Mouse (Mus musculus) ovary, postnatal 10 days (tissue): ENCODE measurements around the gene Ngef.

ENCODE experiments used
- DNase-seq: peaks from one replicate; pipeline ENCODE4 v3.0.0; 2022; ENCODE audit warnings: low spot score

Gene Ngef

DNA sequence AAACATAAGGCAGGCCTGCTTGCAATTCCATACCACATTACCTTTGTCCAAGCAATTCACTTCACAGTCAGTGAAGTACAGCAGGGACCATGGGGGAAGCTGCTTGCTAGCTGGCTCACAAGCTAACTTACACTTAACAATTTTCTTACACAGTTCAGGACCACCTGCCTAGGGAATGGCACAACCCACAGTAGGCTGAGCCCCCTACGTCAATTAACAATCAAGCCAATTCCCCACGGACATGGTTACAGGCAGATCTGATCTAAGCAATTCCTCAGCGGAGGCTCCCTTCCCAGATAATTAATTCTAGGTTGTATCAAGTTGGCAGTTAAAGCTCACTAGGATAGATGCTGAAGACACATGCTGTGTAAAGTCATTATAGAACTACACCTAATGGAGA, 10.7 kb downstream of the Ngef start:
- no peak for DNase-seq

DNA sequence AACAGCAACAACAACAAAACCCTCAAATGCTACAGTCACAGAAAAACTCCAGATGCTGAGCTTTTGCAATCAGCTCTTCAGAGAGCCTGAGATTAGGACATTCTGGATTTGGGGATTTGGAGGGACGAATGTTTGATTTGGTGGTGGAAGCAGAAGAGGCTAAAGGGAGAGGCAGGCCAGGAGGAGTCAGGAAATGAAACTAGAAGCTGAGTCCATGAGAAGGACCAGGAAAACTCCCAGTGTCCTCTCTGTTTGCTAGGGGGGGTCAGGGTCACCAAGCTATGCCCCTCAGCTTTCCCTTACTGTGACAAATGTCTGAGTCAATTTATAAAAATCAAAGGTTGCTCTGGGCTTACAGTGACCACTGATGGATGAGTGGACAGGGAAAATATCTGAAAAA, 20.1 kb downstream of the Ngef start:
- no peak for DNase-seq

DNA sequence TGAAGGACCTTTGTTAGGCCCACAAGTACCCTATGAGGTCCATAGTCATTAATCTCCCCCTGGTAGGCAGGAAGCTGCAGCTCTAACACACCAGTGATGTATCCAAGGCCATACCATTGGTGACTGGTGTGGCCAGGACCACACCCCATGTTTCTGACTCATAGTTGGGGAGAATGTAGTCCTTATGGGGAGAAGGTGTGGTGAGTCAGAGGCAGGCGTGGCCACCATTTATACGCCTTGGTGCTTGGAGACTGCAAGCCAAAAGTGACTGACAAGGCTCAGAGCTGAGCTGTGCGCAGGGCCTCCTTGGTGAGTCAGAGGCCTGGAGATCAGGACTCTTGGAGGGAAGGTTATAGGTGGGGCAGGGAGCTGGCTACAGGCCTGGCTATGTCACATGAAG, 22.7 kb downstream of the Ngef start:
- DNase-seq, result no peak

DNA sequence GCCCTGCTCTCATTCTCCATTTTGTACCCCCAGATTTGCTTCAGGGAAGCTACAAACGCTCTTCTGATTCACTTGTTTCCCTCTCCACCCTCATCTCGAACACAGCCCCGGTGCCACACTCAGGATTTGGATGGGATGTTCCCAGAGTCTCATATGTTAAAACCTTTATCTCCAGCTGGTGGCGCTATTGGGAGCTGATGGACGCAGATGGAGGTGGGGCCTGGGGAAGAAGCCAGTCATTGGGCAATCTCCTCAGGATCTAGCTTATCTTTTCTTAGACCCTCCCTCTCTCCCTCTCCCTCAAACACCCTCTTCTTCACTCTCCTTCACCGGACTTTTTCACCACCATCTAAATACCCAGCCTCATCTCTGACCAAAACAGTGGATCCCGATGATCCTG, 32.1 kb downstream of the Ngef start:
- no peak for DNase-seq

DNA sequence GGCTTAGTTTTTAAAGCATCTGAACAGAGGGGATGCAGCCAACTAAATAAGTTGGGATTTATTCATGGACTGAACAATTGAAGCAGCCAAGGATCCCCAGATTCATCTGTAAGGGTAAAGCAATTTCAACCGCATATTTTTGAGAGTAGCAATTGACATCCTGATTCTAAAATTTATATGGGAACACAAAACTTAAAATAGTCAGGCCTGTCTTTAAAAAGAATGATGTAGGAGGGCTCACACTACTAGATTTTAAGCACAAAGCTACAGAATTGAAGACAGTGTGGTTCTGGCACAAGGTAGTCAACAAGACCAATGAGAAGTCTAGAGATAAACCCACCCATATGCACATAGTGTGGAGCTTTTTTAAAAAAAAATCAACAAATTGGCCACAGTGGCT, 36.7 kb downstream of the Ngef start:
- no peak for DNase-seq

DNA sequence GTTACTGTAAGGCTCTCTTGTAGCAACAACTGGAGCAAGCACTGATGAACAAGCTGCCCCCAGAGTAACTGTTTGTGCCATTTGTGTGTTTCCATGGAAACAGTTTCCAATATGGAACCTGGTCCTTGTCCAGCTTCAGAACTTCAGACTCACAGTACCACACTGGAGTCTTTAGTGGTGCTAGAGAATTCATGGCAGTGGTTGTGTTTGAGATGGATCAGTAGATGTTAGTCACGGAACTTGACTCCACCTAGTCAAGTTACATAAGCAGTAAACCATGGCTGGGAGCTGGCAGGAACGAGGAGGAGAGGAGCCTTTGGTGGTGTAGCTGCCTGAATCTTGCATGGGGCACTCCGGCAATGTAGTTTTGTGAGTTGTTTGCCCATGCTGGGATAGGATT, 39.6 kb downstream of the Ngef start:
- no peak for DNase-seq

DNA sequence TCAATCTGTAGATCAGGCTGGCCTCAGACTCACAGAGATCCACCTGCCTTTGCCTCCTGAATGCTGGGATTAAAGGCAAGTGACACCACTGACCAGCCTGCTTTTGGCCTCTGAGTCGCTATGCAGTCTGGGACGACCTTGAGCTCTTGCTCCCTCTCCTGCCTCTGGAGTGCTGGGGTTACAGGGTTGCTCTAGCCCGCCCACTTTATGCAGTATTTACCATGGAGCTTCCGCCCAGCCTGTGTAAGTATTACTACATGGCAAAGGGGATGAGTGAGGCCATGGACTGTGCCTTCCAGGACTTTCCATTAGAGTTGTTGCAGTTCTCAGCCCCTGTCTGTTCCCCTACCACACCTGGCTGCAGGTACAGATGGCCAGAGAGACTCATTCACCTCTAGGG, 41.3 kb downstream of the Ngef start:
- no peak for DNase-seq

DNA sequence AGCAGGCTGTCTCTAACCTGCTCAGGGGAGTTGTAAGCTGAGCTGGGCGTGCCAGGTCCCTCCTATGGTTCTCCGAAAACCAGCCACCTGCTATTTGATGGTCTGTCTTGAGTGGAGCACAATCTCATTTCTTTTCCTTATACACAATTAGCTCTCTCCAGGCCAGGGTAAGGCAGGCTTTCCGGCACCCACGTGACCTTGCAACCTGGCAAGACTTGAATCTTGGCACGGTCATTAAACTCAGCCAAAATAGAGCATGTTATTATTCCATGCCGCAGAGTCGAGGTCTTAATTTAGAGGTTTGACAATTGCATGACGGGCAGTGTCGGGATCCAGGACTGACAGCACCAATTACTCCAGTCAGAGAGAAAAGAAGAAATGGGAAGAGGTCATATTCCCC, 46.5 kb downstream of the Ngef start:
- no peak for DNase-seq

DNA sequence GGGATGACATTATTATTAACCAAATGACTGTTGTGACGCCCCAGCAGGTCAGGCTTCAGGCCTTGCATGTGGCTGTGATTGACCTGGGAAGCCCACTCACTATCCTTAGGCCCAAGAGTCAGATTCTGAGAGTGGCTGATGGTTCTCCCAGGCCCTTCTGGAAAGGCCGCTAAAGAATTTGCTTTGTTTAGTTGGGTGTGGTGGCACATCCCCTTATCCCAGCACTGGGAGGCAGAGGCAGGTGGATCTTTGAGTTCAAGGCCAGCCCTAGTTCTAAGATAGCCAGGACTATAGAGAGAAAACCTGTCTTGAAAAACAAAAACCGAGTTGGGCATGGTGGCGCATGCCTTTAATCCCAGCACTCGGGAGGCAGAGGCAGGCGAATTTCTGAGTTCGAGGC, 48.6 kb downstream of the Ngef start:
- DNase-seq, result no peak

DNA sequence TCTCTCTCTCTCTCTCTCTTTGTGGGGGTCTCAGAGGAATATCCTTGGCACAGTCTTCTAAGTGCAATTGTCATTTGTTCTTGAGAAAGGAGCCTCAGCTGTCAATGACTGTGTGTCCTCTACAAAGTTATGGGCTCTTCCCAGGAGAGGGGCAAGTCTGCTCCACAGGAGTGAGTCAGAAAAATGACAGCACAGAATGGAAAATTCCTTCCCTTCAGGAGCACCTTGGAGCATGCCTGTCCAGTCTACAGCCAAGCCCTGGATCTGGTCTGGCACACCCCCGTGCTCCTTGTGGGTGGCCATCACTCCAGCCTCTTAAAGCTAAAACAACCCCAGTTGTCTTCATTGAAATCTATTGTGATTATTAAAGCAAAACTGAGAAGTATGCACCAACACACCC, 52.1 kb downstream of the Ngef start:
- no peak for DNase-seq

DNA sequence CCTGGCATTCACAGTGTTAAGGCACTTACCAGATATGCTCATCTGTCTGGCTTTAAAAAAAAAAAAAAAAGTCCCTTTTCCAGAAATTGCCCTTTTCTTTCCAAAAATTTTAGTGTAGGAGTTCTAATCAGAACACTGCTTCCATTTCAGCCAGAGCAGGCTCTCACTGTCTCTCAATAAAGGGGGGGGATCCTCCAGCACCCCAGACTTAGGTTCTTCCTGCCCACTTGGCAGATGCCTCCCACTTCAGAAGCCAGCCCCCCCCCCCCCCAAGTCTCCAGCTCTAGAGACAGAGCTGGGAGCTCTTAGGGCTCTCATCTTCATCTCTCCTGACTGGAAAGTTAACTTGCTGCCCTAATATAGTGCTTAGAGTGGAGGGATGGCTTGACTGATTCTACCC, 53.2 kb downstream of the Ngef start:
- no peak for DNase-seq

DNA sequence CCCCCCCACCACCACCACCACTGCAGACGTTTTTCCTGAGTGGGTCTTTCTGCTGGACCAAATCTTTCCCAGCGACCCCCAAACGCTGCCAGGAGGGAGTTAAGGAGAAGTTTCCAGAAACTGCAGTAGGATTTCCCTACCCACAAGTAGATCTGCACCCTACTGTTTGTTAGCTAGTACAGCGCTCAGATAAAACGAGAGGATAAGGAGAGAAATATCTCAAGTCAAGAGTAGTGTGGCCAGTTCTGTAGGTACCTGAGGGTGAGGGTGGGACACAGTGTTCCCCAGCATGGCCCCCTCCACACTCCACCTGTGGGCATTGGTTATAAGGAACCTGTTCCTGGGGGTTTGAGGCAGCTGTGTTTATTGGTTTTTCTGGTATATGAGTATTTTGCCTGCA, 62.8 kb downstream of the Ngef start:
- no peak for DNase-seq

DNA sequence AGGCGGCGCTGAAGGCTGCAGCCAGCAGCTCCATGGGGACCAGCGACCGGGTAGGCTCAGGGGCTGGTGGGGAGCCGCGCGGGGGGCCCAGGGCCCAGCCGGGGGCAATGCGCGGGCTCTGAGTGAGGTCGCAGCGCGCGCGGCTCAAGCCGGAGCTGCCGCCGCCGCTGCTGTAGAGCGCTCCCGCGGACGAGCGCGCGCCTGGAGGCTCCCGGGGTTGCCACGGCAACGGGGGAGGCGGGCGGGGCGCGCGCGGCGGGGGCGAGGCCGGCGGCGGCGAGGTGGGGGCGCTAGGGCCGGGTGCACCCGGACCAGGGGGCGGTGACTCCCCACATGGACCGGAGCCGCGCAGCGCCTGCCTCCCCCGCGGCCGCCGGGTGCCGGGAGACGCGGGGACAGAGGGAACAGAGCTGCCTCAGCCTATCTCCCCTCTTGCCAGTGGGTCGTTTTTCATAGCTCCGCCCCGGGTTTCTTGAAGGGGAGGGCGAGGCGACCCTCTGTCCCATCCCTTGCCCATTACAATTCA, 63.4 kb downstream of the Ngef start:
- DNase-seq, result peak; percentile 15

DNA sequence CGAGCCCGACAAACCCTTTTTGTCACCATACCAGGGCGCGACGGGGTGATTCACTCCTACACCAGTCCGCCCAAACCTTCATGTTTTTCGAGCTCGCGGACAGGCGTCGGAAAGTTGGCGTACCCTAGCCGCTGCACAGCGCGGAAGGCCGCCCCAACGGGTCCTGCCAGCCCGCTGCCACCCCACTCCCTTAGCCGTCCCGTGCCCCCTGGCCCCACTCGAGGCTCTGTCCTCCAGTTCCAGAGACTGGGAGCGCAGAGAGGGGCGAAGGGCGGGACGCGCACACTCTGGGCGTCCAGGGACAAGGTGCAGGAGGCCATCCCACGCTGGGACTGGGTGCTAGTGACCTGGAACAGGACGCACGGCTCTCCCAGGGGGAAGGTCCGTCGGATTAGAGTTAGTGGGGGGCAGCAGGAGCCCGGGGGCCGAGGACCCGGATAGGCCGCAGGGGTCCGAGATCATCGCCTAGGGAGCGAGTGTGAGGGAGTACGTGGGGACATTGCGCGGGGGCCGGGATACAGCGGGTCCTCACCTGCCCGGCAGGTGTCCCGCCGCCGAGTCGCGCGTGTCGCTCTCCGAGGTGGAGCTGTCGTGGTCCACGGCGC, 64.0 kb downstream of the Ngef start, which contains the start of gene Neu2:
Neu2 (plus strand) TSS at position 329 of the 605 bp plus-strand sequence.
- DNase-seq, result no peak

DNA sequence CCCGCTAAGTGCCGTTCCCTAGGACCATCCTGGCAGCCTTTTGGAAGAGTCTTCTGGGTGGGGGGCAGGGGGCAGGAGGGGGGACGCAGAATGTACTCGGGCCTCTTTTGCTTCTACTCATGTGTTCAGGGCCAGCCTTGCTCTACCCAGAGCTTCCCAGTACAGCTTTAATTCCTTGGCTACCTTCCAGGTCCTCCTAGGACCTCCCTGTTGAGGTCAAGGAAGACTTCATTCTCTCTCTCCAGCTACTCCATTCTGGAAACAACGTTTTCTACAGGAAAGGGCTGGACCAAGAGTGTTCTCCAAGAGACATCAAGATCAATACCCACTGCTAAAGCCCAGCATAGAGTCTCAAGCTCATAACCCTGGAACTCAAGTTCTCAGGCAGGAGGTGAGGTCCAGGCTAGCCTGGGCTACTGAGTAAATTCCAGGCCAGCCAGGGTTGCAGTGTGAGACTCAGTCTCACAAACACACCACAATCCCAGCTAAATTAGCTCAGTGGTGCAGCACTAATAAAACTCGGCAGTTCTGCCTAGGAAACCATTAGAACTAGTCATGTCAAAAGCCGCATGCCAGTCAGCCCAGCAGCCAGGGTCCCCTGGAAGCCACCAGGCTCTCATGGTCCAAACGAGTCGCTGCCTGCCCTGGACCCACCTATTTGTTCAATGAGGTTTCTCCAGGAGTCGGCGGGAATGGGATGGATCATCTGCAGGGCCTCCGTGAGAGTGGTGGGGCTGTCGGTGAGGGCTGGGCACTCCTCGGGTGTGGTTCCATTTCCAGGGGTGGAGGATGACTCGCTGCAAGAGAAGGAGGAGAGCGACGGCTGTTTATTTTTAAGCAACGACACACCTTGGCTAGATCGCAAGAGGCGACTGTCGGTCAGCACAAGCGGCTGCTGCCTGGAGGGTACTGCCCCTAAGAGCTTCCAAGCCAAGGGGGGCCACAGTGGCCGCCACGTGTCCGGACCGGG, 64.8 kb downstream of the Ngef start:
- no peak for DNase-seq

DNA sequence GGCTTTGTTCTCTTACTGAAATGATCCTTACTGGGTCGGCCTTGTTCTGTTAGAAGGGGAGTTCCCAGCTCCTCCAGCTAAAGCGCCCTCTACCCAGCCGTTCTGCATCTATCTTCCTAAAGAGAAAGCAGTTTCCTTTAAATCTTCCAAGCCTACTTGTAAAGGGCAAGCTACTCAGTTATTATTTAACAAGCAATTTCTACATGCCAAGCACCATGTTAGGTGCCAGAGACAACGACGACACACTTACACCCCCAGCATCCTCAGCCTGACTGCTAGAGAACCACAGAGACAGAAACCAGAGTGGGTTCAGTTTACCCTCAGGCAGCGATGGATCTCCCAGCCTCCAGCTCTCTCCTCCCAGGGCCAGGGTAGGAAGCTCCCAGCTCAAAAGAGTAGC, 65.8 kb downstream of the Ngef start:
- DNase-seq, result no peak

DNA sequence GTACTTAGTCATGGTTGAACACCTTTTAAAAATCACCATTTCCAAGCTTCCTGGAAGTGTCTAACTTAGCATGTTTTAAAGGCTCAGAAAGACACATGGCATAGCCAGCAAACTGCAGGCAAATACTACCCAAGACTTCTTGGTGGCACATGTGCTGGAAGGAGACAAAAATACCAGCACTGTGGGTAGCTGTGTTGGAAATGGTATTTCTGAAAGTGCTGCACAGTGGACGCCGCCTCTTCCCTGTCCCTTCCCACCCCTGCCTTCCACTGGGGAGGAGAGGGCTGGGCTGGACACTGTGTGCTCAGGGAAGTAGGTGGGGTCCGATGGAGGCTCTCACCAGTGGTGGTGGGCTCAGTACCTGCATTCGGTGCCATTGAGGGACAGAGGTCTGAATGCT, 68.1 kb downstream of the Ngef start:
- DNase-seq, result no peak

DNA sequence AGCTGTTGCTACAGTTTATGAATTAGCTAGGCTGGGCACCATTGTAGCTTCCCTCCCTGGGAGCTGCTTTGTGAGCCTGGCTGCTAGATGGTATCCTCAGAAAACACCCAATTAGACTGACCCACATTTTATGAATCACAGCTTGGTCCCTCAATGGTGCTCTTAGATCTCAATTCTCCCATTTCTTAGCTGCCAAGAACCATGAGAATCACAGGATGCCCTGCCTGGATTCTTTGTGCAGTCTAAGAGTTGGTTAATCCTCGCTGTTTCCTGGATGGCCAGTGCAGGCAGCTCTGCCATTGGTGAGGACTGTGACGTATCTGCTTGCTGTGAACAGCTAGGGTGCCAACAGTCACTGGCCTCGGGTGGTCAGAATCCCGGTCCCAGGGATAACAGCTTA, 80.1 kb downstream of the Ngef start:
- DNase-seq, result no peak

DNA sequence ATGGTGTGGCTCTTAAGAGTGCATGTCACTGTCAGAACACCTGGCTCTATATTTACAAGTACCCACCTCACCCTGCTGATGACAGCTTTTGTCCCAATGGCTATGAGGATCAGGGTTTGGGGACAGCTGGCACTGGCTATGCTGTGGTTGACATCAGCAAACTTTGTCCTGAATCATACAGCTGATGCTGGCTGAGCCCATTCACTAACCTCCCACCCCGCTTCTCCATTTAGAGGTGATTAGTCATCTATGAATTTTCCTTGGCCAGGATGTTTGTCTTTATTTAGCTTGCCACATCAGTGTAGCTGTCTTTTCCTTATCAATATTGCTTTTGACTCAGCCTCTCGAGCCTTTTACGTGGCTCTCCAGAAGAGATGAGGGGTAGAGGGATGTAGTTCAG, 81.4 kb downstream of the Ngef start:
- DNase-seq, result no peak

DNA sequence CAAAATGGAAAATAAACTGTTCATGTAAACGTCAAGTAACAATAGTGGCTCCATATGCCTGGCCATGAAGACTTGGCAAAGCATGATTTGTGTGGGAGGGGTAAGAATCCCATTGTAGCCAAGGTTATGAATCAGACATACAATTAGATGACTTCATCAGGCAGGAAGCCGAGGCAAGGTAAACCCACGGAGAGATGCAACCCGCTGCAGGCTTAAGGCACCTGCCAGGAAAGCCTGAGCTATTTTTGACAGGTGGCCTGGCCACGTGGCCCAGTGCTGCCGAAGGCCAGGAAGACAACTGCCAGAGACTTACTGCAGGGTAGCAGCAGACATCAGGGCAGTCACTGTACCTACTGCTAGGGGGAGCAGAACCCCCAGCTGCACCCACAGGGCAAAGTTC, 87.3 kb downstream of the Ngef start:
- no peak for DNase-seq

DNA sequence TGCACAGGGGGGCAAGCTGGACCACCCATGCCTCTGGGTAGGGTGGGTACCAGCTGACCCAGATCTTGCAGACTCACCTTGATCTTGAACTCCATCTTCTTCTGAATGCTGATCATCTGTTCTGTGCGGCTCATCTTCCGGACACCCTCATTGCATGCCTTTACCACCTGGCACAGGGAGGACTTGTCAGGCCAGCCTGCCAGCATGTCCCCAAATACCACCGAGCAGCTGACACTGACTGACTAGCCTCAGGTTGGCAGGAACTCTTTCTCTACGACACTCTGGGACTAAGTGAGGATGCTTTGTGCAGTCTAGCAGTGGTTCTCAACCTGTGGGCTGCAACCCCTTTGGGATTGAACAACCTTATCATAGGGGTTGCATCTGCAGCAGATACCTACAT, 91.1 kb downstream of the Ngef start:
- no peak for DNase-seq

DNA sequence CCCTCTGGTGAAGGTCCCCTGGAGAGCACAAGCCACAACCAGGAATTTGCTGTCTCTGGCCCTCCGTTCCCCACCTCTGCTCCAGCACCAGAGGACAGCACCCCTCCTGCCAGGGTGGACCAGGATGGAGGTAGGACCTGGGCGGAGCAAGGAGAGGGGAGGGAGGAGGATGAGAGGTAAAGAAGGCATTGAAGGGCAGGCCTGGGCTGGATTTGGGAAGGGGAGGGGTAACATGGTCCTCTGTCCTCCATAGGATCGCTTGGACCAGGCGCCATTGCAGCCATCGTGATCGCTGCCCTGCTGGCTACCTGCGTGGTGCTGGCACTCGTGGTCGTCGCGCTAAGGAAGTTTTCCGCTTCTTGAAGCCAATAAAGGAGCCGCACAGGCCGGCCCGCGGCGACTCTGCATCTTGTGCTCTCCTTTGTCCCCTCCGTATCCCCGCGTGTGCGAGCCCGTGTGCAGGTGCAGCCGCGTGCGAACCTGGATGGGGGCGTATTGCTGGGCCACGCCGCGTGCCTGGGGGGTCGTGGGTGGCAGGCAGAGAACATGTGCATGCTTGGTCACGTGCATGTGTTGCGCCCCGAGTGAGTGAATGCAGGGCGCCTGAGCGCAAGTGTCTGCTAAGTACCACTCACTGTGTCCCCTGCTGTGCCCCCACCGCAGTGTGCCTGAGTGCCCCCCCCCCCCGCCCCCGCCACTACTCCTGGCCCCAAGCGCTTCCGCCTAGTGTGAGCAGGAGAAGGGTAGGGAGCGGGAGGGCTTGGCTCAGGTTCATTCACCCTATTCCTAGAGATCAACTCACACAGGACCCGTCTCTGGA, 98.4 kb downstream of the Ngef start:
- no peak for DNase-seq

DNA sequence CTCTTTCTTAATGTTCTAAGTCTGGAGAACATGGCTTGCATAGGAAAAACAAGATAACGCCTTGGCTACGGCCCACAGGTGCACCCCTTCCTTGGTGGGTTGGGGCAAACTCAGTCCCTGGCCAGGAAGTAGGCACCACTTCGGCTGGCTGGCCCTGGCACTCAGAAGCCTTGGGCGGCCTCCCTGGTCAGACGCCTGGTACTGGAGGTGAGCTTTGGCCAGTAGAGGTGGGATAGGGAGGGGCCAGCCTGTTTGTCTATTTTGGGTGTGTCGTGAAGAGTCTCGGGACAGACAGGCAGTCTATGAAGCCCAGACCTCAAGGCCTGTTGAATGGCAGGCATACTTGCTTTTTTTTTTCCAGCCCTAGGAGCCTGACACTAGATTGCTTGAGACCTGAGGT, 101.1 kb downstream of the Ngef start:
- no peak for DNase-seq
